Comparison of ENCODE assay signal across 8 mouse cellular contexts in the genomic region with DNA sequence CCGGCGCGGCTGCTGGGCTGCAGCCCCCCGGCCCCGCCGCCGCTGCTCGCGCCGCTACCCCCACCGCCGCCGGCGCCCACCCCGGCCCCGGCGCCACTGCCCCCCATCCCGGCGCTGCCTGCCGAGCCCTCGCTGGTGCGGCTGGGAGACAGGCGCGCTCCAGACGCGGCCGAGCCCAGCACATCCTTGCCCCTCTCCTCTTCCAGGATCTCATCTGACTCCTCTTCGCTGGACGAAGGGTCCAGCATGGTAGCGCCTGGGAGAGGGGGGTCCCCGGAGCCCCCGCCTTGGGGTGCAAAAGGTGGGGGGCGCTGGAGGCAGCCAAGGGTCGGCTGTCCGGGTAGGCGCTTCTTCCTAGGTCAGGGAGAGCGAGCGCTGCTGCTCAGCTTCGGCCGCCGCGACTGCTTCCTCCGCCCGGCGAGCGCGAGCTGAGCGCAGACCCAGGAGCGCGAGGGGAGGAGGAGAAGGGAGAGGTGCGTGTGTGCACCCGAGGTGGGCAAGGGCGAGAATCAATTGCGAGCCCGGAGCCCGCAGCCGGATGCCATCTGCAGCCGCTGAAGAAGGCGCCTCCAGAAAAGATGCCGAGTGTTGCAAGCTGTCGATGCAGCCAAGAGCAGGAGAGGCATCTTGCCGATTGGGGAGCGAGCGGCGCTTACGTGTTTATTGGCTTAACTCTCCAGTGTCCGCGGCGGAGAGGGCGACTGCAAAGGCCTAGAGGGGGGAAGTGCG. TPM values are rescaled to one million over a fixed set of nuclear protein-coding genes. Genes with fewer than 3 reads are reported as not detected.
DNase-seq lines count a peak whose midpoint lies in the region; ATAC-seq and TF ChIP-seq lines count a peak whose summit lies in the region.

A gene (minus strand): TSS at position 589 of the 729 bp plus-strand sequence.

- H3K36me3 ChIP-seq in embryonic facial prominence, embryonic 10.5 days (replicated peaks): no peaks in the 10 kb centered on the region
- H3K36me3 ChIP-seq in hindbrain, embryonic 16.5 days (ENCODE audit: control insufficient read depth, insufficient read depth, low read length): no peaks in the 10 kb centered on the region
- no peaks in the 10 kb centered on the region for H3K36me3 ChIP-seq in liver, embryonic 13.5 days
- no peaks in the 10 kb centered on the region for H3K36me3 ChIP-seq in small intestine, adult 2 months (ENCODE audit: control insufficient read depth, insufficient read depth, low read length)

- H3K27ac ChIP-seq in embryonic facial prominence, embryonic 10.5 days (replicated peaks): peak within 1 kb of the TSS; percentile 75
- H3K27ac ChIP-seq in hindbrain, embryonic 16.5 days (ENCODE audit: low read depth, low read length): peak within 1 kb of the TSS; percentile 98
- no peak within 1 kb of the TSS for H3K27ac ChIP-seq in liver, embryonic 13.5 days
- H3K27ac ChIP-seq in small intestine, adult 2 months (ENCODE audit: insufficient read depth, low read depth, low read length): no peak within 1 kb of the TSS

- peak within 1 kb of the TSS; percentile 95 for H3K9ac ChIP-seq in hindbrain, embryonic 16.5 days (ENCODE audit: low read depth, low read length)
- no peak within 1 kb of the TSS for H3K9ac ChIP-seq in liver, embryonic 13.5 days

- H3K9me3 ChIP-seq in embryonic facial prominence, embryonic 10.5 days: no peaks in the 10 kb centered on the region
- H3K9me3 ChIP-seq in hindbrain, embryonic 16.5 days (ENCODE audit: control insufficient read depth, low read length): no peaks in the 10 kb centered on the region
- no peaks in the 10 kb centered on the region; the same call in 1 of the 2 replicates for H3K9me3 ChIP-seq in liver, embryonic 13.5 days (replicated peaks)

- H3K27me3 ChIP-seq in embryonic facial prominence, embryonic 10.5 days (replicated peaks; ENCODE audit: low read depth, poor library complexity, severe bottlenecking): peaks cover 26% of the 10 kb centered on the region
- H3K27me3 ChIP-seq in hindbrain, embryonic 16.5 days (replicated peaks; ENCODE audit: control insufficient read depth, insufficient read depth, low read length): no peaks in the 10 kb centered on the region
- peaks cover 28% of the 10 kb centered on the region for H3K27me3 ChIP-seq in liver, embryonic 13.5 days
- H3K27me3 ChIP-seq in small intestine, adult 2 months (ENCODE audit: control insufficient read depth, insufficient read depth, low read length): peaks cover 3% of the 10 kb centered on the region; the same call in 1 of the 2 replicates

- under 1% methylated on average over 71 of the region's 71 CpGs for WGBS in embryonic facial prominence, embryonic 10.5 days
- whole genome bisulfite sequencing in hindbrain, embryonic 16.5 days: 0% methylated on average over 49 of the region's 71 CpGs
- WGBS in liver, embryonic 13.5 days (ENCODE audit: insufficient replicate concordance): 2% methylated on average over 61 of the region's 71 CpGs
- WGBS in small intestine, adult 2 months: 4% methylated on average over 71 of the region's 71 CpGs

- H3K4me1 ChIP-seq in embryonic facial prominence, embryonic 10.5 days: peaks cover 19% of the 10 kb centered on the region
- peaks cover 12% of the 10 kb centered on the region for H3K4me1 ChIP-seq in hindbrain, embryonic 16.5 days (ENCODE audit: control insufficient read depth, insufficient read depth, low read depth, low read length)
- 0 out of 2 replicates have a peak, but pooled peaks cover 3% of the 10 kb centered on the region for H3K4me1 ChIP-seq in liver, embryonic 13.5 days (replicated peaks)
- peaks cover 2% of the 10 kb centered on the region; the same call in 1 of the 2 replicates for H3K4me1 ChIP-seq in small intestine, adult 2 months (ENCODE audit: control insufficient read depth, insufficient read depth, insufficient read length, low read length)

- TF ChIP-seq CTCF in small intestine, adult 2 months (IDR thresholded peaks at IDR 0.05; ENCODE audit: extremely low read depth, insufficient read length, insufficient replicate concordance, low read depth, low read length): no peak

- peak within 1 kb of the TSS; percentile 62 for H3K4me3 ChIP-seq in embryonic facial prominence, embryonic 10.5 days
- H3K4me3 ChIP-seq in hindbrain, embryonic 16.5 days (ENCODE audit: low read length): peak within 1 kb of the TSS; percentile 89
- peak within 1 kb of the TSS; percentile 32 for H3K4me3 ChIP-seq in liver, embryonic 13.5 days (replicated peaks)
- peak within 1 kb of the TSS; percentile 39 for H3K4me3 ChIP-seq in small intestine, adult 2 months (ENCODE audit: low read depth, low read length)

- peak; percentile 81 for ATAC-seq in hindbrain, embryonic 16.5 days
- ATAC-seq in liver, embryonic 13.5 days (ENCODE audit: low read depth): no peak

- H3K4me2 ChIP-seq in hindbrain, embryonic 16.5 days (ENCODE audit: low read length): peak within 1 kb of the TSS; percentile 70
- peak within 1 kb of the TSS; percentile 52 for H3K4me2 ChIP-seq in liver, embryonic 13.5 days

- no peak for TF ChIP-seq POLR2A in small intestine, adult 2 months (IDR thresholded peaks at IDR 0.05; ENCODE audit: low read depth, low read length)

- DNase-seq in gastrocnemius, postnatal 10 days: peak; percentile 4
- no peak for DNase-seq in gastrocnemius, adult 18-20 months (ENCODE audit: low spot score)
- DNase-seq in adrenal gland, adult 18-20 months (ENCODE audit: low spot score in 2 of 2): peak; percentile 3 to 18
- DNase-seq in embryonic facial prominence, embryonic 10.5 days (ENCODE audit: low spot score): peak; percentile 63
- DNase-seq in liver, embryonic 13.5 days: no peak
- no peak for DNase-seq in urinary bladder, adult 2 months (ENCODE audit: low spot score)

RNA-seq across cellular contexts. Expression of the gene that starts here (rescaled TPM):
- under 1 TPM; 0.38 to 0.45 TPM for total RNA-seq in gastrocnemius, postnatal 10 days (2021)
- total RNA-seq in gastrocnemius, adult 18-20 months (2021): under 1 TPM in 1 of 2 experiments, not detected in 1; 0.07 TPM
- 10 to 100 TPM in 1 of 2 experiments, 1 to 10 TPM in 1; 9.6 to 12.7 TPM for total RNA-seq in adrenal gland, adult 18-20 months (2021)
- 2.0 and 2.6 TPM in 2 replicates for polyA plus RNA-seq in embryonic facial prominence, embryonic 10.5 days (2016; fragmentation: Nextera tagmentation; extraction: Ambion mirVana)
- polyA plus RNA-seq in hindbrain, embryonic 16.5 days (2015; fragmentation: Nextera tagmentation; extraction: Ambion mirVana): 40.7 and 49.0 TPM in 2 replicates
- 0.02 and 0.03 TPM in 2 replicates for polyA plus RNA-seq in liver, embryonic 13.5 days (2015; fragmentation: Nextera tagmentation; extraction: Ambion mirVana)
- polyA plus RNA-seq in small intestine, adult 2 months (2012; rRNA removed): 0.38 and 0.41 TPM in 2 replicates
- 2.5 and 2.8 TPM in 2 replicates for polyA plus RNA-seq in urinary bladder, adult 2 months (2012; rRNA removed)

Comparison
In these comparisons a context has a peak if more than half of its experiments do, and no peak if none do; other contexts are left out.
1. RNA of the gene that starts here (total RNA-seq): 9.6 to 12.7 TPM in adrenal gland, adult 18-20 months; 0.38 to 0.45 TPM in gastrocnemius, postnatal 10 days and 0.07 TPM in gastrocnemius, adult 18-20 months; every median in the first group is over 4 times any median in the second.
2. RNA of the gene that starts here (polyA plus RNA-seq): 40.7 to 49.0 TPM in hindbrain, embryonic 16.5 days; 2.5 to 2.8 TPM in urinary bladder, adult 2 months, 2.0 to 2.6 TPM in embryonic facial prominence, embryonic 10.5 days, 0.38 to 0.41 TPM in small intestine, adult 2 months and 0.02 to 0.03 TPM in liver, embryonic 13.5 days; every median in the first group is over 10 times any median in the second.
3. Peak in DNase-seq in gastrocnemius, postnatal 10 days; RNA of the gene not detected or under 1 TPM.
4. DNase-seq: peak in adrenal gland, adult 18-20 months (2 of 2) and embryonic facial prominence, embryonic 10.5 days (single experiment); none in gastrocnemius, adult 18-20 months (single experiment), liver, embryonic 13.5 days (single experiment) and urinary bladder, adult 2 months (single experiment).
5. H3K27ac ChIP-seq: peak in embryonic facial prominence, embryonic 10.5 days (single experiment) and hindbrain, embryonic 16.5 days (single experiment); none in liver, embryonic 13.5 days (single experiment) and small intestine, adult 2 months (single experiment).
6. H3K4me3 ChIP-seq: peak in every context shown above with its lines; median percentile 89 in hindbrain, embryonic 16.5 days; 62 in embryonic facial prominence, embryonic 10.5 days; 39 in small intestine, adult 2 months; 32 in liver, embryonic 13.5 days.